Mouse (Mus musculus) thymus, adult 2 months (tissue): ENCODE results near the gene Opn1sw.

Experiments
- CTCF ChIP-seq: fragments of 200-500 bp; IDR thresholded peaks from 2 replicates; pipeline ENCODE4 v1.5.1; 2012; ENCODE audit warnings: mild to moderate bottlenecking, control low read depth, low read length, moderate library complexity, borderline replicate concordance; ENCODE audit not compliant: control insufficient read depth, poor library complexity, insufficient read depth; ENCODE audit errors: extremely low read depth
- POLR2A ChIP-seq: fragments of 200-500 bp; IDR thresholded peaks from 2 replicates; pipeline ENCODE4 v1.6.1; 2012; ENCODE audit warnings: mild to moderate bottlenecking, low read length, control low read depth, moderate library complexity; ENCODE audit not compliant: control insufficient read depth, poor library complexity, insufficient read depth; ENCODE audit errors: extremely low read depth

DNA sequence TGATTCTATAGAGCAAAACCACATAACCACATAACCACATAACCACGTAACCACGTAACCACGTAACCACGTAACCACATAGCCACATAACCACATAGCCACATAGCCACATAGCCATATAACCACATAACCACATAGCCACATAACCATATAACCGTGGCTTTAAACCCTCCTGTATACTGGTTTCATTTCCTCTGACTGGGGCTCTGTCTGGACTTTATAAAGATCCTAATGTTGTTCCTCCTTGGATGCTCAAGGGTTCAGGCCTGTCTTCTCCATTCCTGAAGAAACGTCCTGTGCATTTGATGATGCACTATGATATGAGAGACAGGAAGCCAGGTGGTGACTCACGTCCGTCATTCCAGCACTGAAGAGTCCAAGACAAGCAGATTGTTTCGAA is 61.3 kb downstream of the Opn1sw start:
- TF ChIP-seq POLR2A (no peak), CTCF (no peak)
